Mouse (Mus musculus): ENCODE measurements around the gene Otulin. TPM values are rescaled to one million over a fixed set of nuclear protein-coding genes. Genes with fewer than 3 reads are reported as not detected.

The Otulin gene
- 35.1 and 36.8 TPM in 2 replicates for polyA plus RNA-seq (2016; fragmentation: Nextera tagmentation; extraction: Ambion mirVana)

GRCm38 (mm10) chr15:27630601-27631383 lies at the start of gene Otulin:
Otulin (minus strand) TSS chr15:27630693.
- Histone ChIP-seq H3K9ac (replicated peaks) (peak within 1 kb of the TSS; percentile 79), H3K27ac (peak within 1 kb of the TSS; percentile 82), H3K4me2 (peak within 1 kb of the TSS; percentile 83), H3K4me3 (replicated peaks) (peak within 1 kb of the TSS; percentile 85), H3K27me3 (no peaks in the 10 kb centered on the region), H3K9me3 (no peaks in the 10 kb centered on the region), H3K36me3 (peaks cover 12% of the 10 kb centered on the region; the same call in 1 of the 2 replicates), H3K4me1 (replicated peaks) (peaks cover 21% of the 10 kb centered on the region)
- ATAC-seq (ENCODE audit: insufficient number of reproducible peaks, insufficient read depth, low FRiP score, low TSS enrichment, low read depth), result peak; percentile 98
- WGBS, result 5% methylated on average over 56 of the region's 56 CpGs

- H3K9me3 ChIP-seq, result no peaks in the 10 kb centered on the region
- H3K36me3 ChIP-seq, result no peaks in the 10 kb centered on the region
- no peak overlapping the region for H3K27ac ChIP-seq
- no peaks in the 10 kb centered on the region for H3K27me3 ChIP-seq
- H3K4me1 ChIP-seq (replicated peaks), result peaks cover 8% of the 10 kb centered on the region; the same call in 1 of the 2 replicates
- H3K4me3 ChIP-seq (replicated peaks), result no peak overlapping the region
- 76% methylated on average over 9 of the region's 9 CpGs for WGBS
- H3K9ac ChIP-seq (replicated peaks), result no peak overlapping the region
- H3K4me2 ChIP-seq, result no peak overlapping the region
- ATAC-seq (ENCODE audit: insufficient number of reproducible peaks, insufficient read depth, low FRiP score, low TSS enrichment, low read depth), result no peak
These were observed 48.0 kb upstream of the Otulin start for GRCm38 (mm10) chr15:27678511-27678910.

- no peak overlapping the region for H3K4me3 ChIP-seq (replicated peaks)
- WGBS, result 90% methylated on average over 6 of the region's 6 CpGs
- H3K4me1 ChIP-seq (replicated peaks), result peaks cover 8% of the 10 kb centered on the region; the same call in 1 of the 2 replicates
- no peaks in the 10 kb centered on the region for H3K9me3 ChIP-seq
- no peaks in the 10 kb centered on the region for H3K27me3 ChIP-seq
- H3K27ac ChIP-seq, result no peak overlapping the region
- ATAC-seq (ENCODE audit: insufficient number of reproducible peaks, insufficient read depth, low FRiP score, low TSS enrichment, low read depth), result no peak
- H3K9ac ChIP-seq (replicated peaks), result no peak overlapping the region
- H3K4me2 ChIP-seq, result no peak overlapping the region
- H3K36me3 ChIP-seq, result no peaks in the 10 kb centered on the region
These were observed 47.3 kb upstream of the Otulin start for GRCm38 (mm10) chr15:27677801-27678200.

GRCm38 (mm10) chr15:27676211-27676610 lies 45.7 kb upstream of the Otulin start:
- H3K27me3 ChIP-seq, result no peaks in the 10 kb centered on the region
- no peak for ATAC-seq (ENCODE audit: insufficient number of reproducible peaks, insufficient read depth, low FRiP score, low TSS enrichment, low read depth)
- H3K9ac ChIP-seq (replicated peaks), result no peak overlapping the region
- 58% methylated on average over 9 of the region's 9 CpGs for WGBS
- no peaks in the 10 kb centered on the region for H3K36me3 ChIP-seq
- H3K4me2 ChIP-seq, result no peak overlapping the region
- no peaks in the 10 kb centered on the region for H3K9me3 ChIP-seq
- no peak overlapping the region for H3K27ac ChIP-seq
- no peak overlapping the region for H3K4me3 ChIP-seq (replicated peaks)
- H3K4me1 ChIP-seq (replicated peaks), result peaks cover 5% of the 10 kb centered on the region; the same call in 1 of the 2 replicates

GRCm38 (mm10) chr15:27675122-27675521 lies 44.6 kb upstream of the Otulin start:
- Histone ChIP-seq H3K4me1 (replicated peaks) (no peaks in the 10 kb centered on the region), H3K4me2 (no peak overlapping the region), H3K27me3 (no peaks in the 10 kb centered on the region), H3K27ac (no peak overlapping the region), H3K9me3 (no peaks in the 10 kb centered on the region), H3K4me3 (replicated peaks) (no peak overlapping the region), H3K9ac (replicated peaks) (no peak overlapping the region), H3K36me3 (no peaks in the 10 kb centered on the region)
- 86% methylated on average over 7 of the region's 7 CpGs for WGBS
- no peak for ATAC-seq (ENCODE audit: insufficient number of reproducible peaks, insufficient read depth, low FRiP score, low TSS enrichment, low read depth)

GRCm38 (mm10) chr15:27674041-27674440 lies 43.5 kb upstream of the Otulin start:
- no peak overlapping the region for H3K4me3 ChIP-seq (replicated peaks)
- no peaks in the 10 kb centered on the region for H3K4me1 ChIP-seq (replicated peaks)
- no peak overlapping the region for H3K27ac ChIP-seq
- 78% methylated on average over 6 of the region's 6 CpGs for WGBS
- H3K4me2 ChIP-seq, result no peak overlapping the region
- no peaks in the 10 kb centered on the region for H3K9me3 ChIP-seq
- no peaks in the 10 kb centered on the region for H3K27me3 ChIP-seq
- no peak for ATAC-seq (ENCODE audit: insufficient number of reproducible peaks, insufficient read depth, low FRiP score, low TSS enrichment, low read depth)
- no peaks in the 10 kb centered on the region for H3K36me3 ChIP-seq
- no peak overlapping the region for H3K9ac ChIP-seq (replicated peaks)

GRCm38 (mm10) chr15:27673151-27673550 lies 42.7 kb upstream of the Otulin start:
- Histone ChIP-seq H3K4me1 (replicated peaks) (0 out of 2 replicates have a peak, but pooled peaks cover 1% of the 10 kb centered on the region), H3K27me3 (no peaks in the 10 kb centered on the region), H3K4me2 (no peak overlapping the region), H3K9me3 (no peaks in the 10 kb centered on the region), H3K4me3 (replicated peaks) (no peak overlapping the region), H3K9ac (replicated peaks) (no peak overlapping the region), H3K27ac (no peak overlapping the region), H3K36me3 (no peaks in the 10 kb centered on the region)
- no peak for ATAC-seq (ENCODE audit: insufficient number of reproducible peaks, insufficient read depth, low FRiP score, low TSS enrichment, low read depth)
- 92% methylated on average over 6 of the region's 6 CpGs for WGBS

- Histone ChIP-seq H3K36me3 (no peaks in the 10 kb centered on the region), H3K9me3 (no peaks in the 10 kb centered on the region), H3K27ac (no peak overlapping the region), H3K4me1 (replicated peaks) (0 out of 2 replicates have a peak, but pooled peaks cover 5% of the 10 kb centered on the region), H3K4me3 (replicated peaks) (no peak overlapping the region), H3K4me2 (no peak overlapping the region), H3K27me3 (no peaks in the 10 kb centered on the region), H3K9ac (replicated peaks) (no peak overlapping the region)
- 76% methylated on average over 8 of the region's 8 CpGs for WGBS
- ATAC-seq (ENCODE audit: insufficient number of reproducible peaks, insufficient read depth, low FRiP score, low TSS enrichment, low read depth), result no peak
These were observed 41.8 kb upstream of the Otulin start for GRCm38 (mm10) chr15:27672259-27672658.

- no peak for ATAC-seq (ENCODE audit: insufficient number of reproducible peaks, insufficient read depth, low FRiP score, low TSS enrichment, low read depth)
- 0 out of 2 replicates have a peak, but pooled peaks cover 5% of the 10 kb centered on the region for H3K4me1 ChIP-seq (replicated peaks)
- no peak overlapping the region for H3K4me3 ChIP-seq (replicated peaks)
- 91% methylated on average over 10 of the region's 10 CpGs for WGBS
- no peaks in the 10 kb centered on the region for H3K36me3 ChIP-seq
- no peaks in the 10 kb centered on the region for H3K9me3 ChIP-seq
- no peak overlapping the region for H3K9ac ChIP-seq (replicated peaks)
- H3K27me3 ChIP-seq, result no peaks in the 10 kb centered on the region
- H3K27ac ChIP-seq, result no peak overlapping the region
- no peak overlapping the region for H3K4me2 ChIP-seq
These were observed 41.2 kb upstream of the Otulin start for GRCm38 (mm10) chr15:27671612-27672245.

GRCm38 (mm10) chr15:27670708-27671107 lies 40.2 kb upstream of the Otulin start:
- no peak for ATAC-seq (ENCODE audit: insufficient number of reproducible peaks, insufficient read depth, low FRiP score, low TSS enrichment, low read depth)
- 60% methylated on average over 8 of the region's 8 CpGs for WGBS
- no peak overlapping the region for H3K27ac ChIP-seq
- H3K4me1 ChIP-seq (replicated peaks), result peaks cover 6% of the 10 kb centered on the region
- no peak overlapping the region for H3K4me2 ChIP-seq
- no peaks in the 10 kb centered on the region for H3K27me3 ChIP-seq
- H3K36me3 ChIP-seq, result no peaks in the 10 kb centered on the region
- H3K9me3 ChIP-seq, result no peaks in the 10 kb centered on the region
- no peak overlapping the region for H3K9ac ChIP-seq (replicated peaks)
- no peak overlapping the region for H3K4me3 ChIP-seq (replicated peaks)

GRCm38 (mm10) chr15:27669931-27670411 lies 39.5 kb upstream of the Otulin start:
- ATAC-seq (ENCODE audit: insufficient number of reproducible peaks, insufficient read depth, low FRiP score, low TSS enrichment, low read depth), result no peak
- Histone ChIP-seq H3K36me3 (no peaks in the 10 kb centered on the region), H3K9ac (replicated peaks) (no peak overlapping the region), H3K9me3 (no peaks in the 10 kb centered on the region), H3K4me3 (replicated peaks) (no peak overlapping the region), H3K27ac (no peak overlapping the region), H3K4me1 (replicated peaks) (peaks cover 11% of the 10 kb centered on the region), H3K27me3 (no peaks in the 10 kb centered on the region), H3K4me2 (no peak overlapping the region)
- WGBS, result 84% methylated on average over 12 of the region's 12 CpGs

Measured in limb, embryonic 12.5 days (tissue).